Mouse (Mus musculus) gastrocnemius, postnatal 14 days (tissue): ENCODE measurements around the gene Hist1h3f. TPM values are rescaled to one million over a fixed set of nuclear protein-coding genes. Genes with fewer than 3 reads are reported as not detected.

Experiments used
- DNase-seq: peaks from one replicate; pipeline ENCODE4 v3.0.0; 2021; ENCODE audit warnings: mixed read lengths
- intact Hi-C: fragments of 180-260 bp; cut with DNase I; formaldehyde crosslinking; loops from one replicate; pipeline ENCODE4 v1.15.1; 2025; ENCODE audit warnings: low total_unique reads
- microRNA-seq, 2 experiments: library from miRNA; unstranded; fragments of <30 nt; microRNA quantifications; one replicate each; pipeline ENCODE4 v1.2.0; 2021
- total RNA-seq, 2 experiments: library from RNA; stranded (reverse); gene quantifications; 2 replicates each; pipeline ENCODE4 v1.2.3; 2021

Gene Hist1h3f
- total RNA-seq, 2 experiments from 2014 or later: 24.2 to 25.2 TPM

DNA sequence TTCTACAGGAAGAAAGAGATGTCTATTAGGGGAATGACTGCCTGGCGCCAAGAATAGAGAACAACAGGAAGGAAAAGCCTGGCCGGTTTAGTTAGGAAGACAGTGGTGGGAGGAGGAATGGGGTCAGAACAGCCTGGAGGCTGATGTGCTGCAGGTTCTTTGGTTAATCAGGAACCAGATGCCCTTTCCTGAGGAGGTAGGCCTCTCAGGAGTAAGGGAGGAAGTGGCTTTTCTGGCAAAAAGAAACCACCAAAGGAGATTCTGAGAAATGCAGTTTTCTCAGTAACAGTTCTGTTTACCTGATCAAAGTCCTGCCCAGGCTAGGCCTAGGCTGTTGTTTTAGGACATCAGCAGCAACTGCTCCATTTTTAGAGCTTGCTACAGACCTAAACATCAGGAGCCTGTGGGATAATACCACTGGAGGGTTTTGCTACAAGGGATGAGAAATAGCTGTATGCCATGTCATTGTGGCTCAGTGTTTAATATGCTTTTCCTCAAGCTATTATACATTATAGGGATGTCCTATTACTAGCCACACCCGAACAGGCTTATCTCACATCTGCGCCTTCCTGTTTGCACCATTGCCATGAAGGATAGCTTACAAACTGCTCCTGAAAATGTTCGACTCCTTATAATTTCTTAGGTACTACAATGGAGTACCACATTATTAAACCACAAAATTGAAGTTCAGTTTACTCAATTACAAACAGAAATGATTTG, 49.4 kb downstream of the Hist1h3f start:
- intact Hi-C loops: loop anchor here (10.0 kb wide), 1 partner anchor 168 kb away; the partner anchor contains the start of gene Abt1
- DNase-seq: no peak

Small RNA genes within 50 kb of the gene (microRNA-seq; reads per million reads assigned to microRNA genes)
- gene Gm44297 (0 reads per million in 2 experiments), gene Gm44359 (0 reads per million in 2 experiments), gene Gm44394 (0 reads per million in 2 experiments), gene n-TStga1 (0 reads per million in 2 experiments)

Other genes starting within 250 kb of the Hist1h3f start
- 10 to 100 TPM; 11.5 TPM for gene Zfp322a, start 174.8 kb upstream of the Hist1h3f start, total RNA-seq
- 1 to 10 TPM; 4.5 to 4.7 TPM for gene Abt1, start 120.2 kb upstream of the Hist1h3f start, total RNA-seq
- gene Btn1a1, start 78.2 kb upstream of the Hist1h3f start, total RNA-seq: not detected
- not detected for gene Btn2a2, start 55.2 kb upstream of the Hist1h3f start, total RNA-seq
- 100 to 1,000 TPM; 281 to 294 TPM for gene Hist1h4h, start 13.0 kb upstream of the Hist1h3f start, total RNA-seq
- 10 to 100 TPM; 61.2 to 77.1 TPM for gene Hist1h2af, start 10.1 kb upstream of the Hist1h3f start, total RNA-seq
- 10 to 100 TPM; 19.9 to 21.2 TPM for gene Hist1h3g, start 8.6 kb upstream of the Hist1h3f start, total RNA-seq
- 1 to 10 TPM; 5.5 to 5.7 TPM for gene Hist1h2bh, start 660 bp upstream of the Hist1h3f start, total RNA-seq
- gene Hist1h4f, start 7.6 kb downstream of the Hist1h3f start, total RNA-seq: 100 to 1,000 TPM; 118 to 120 TPM
- 1 to 10 TPM; 8.2 to 9.3 TPM for gene Hist1h1d, start 9.2 kb downstream of the Hist1h3f start, total RNA-seq
- gene Hist1h3e, start 18.3 kb downstream of the Hist1h3f start, total RNA-seq: 10 to 100 TPM; 54.8 to 55.8 TPM
- gene Hist1h2ae, start 27.2 kb downstream of the Hist1h3f start, total RNA-seq: 10 to 100 TPM; 15.2 to 16.6 TPM
- 100 to 1,000 TPM; 102 to 113 TPM for gene Hist1h2bg, start 27.3 kb downstream of the Hist1h3f start, total RNA-seq
- gene Hist1h2bf, start 30.1 kb downstream of the Hist1h3f start, total RNA-seq: 10 to 100 TPM; 47.0 to 49.6 TPM
- 10 to 100 TPM; 13.9 to 14.8 TPM for gene Hist1h2ad, start 30.3 kb downstream of the Hist1h3f start, total RNA-seq
- gene Hist1h3d, start 31.7 kb downstream of the Hist1h3f start, total RNA-seq: 10 to 100 TPM; 13.5 to 15.2 TPM
- 10 to 100 TPM; 88.4 to 95.8 TPM for gene Hist1h4d, start 37.5 kb downstream of the Hist1h3f start, total RNA-seq
- gene Hist1h2be, start 77.1 kb downstream of the Hist1h3f start, total RNA-seq: 10 to 100 TPM; 25.3 to 25.8 TPM
- gene Hist1h1e, start 78.5 kb downstream of the Hist1h3f start, total RNA-seq: 100 to 1,000 TPM in 1 of 2 experiments, 10 to 100 TPM in 1; 91.2 to 121 TPM
- 1 to 10 TPM; 3.1 to 3.7 TPM for gene Hist1h2ac, start 139.9 kb downstream of the Hist1h3f start, total RNA-seq
- 10 to 100 TPM; 75.5 to 80.0 TPM for gene Hist1h2bc, start 140.1 kb downstream of the Hist1h3f start, total RNA-seq
- not detected for gene Hist1h1t, start 151.8 kb downstream of the Hist1h3f start, total RNA-seq
- gene Hist1h4c, start 154.4 kb downstream of the Hist1h3f start, total RNA-seq: 10 to 100 TPM; 94.2 to 99.8 TPM
- 10 to 100 TPM; 15.3 to 17.6 TPM for gene Hfe, start 166.8 kb downstream of the Hist1h3f start, total RNA-seq
- gene Hist1h1c, start 194.8 kb downstream of the Hist1h3f start, total RNA-seq: 100 to 1,000 TPM; 258 to 269 TPM
- gene Hist1h3c, start 201.6 kb downstream of the Hist1h3f start, total RNA-seq: 10 to 100 TPM; 31.6 to 33.2 TPM
- 10 to 100 TPM; 42.8 to 44.6 TPM for gene Hist1h2bb, start 202.7 kb downstream of the Hist1h3f start, total RNA-seq
- 10 to 100 TPM; 67.6 to 81.2 TPM for gene Hist1h2ab, start 207.1 kb downstream of the Hist1h3f start, total RNA-seq
- gene Hist1h3b, start 208.2 kb downstream of the Hist1h3f start, total RNA-seq: 10 to 100 TPM; 86.8 to 91.4 TPM
- 10 to 100 TPM; 56.8 to 62.2 TPM for gene Hist1h4b, start 213.0 kb downstream of the Hist1h3f start, total RNA-seq
- 10 to 100 TPM; 55.4 to 68.5 TPM for gene Hist1h4a, start 217.2 kb downstream of the Hist1h3f start, total RNA-seq
- gene Hist1h3a, start 218.3 kb downstream of the Hist1h3f start, total RNA-seq: 10 to 100 TPM; 70.9 to 73.7 TPM
- 10 to 100 TPM; 45.7 to 47.5 TPM for gene Hist1h1a, start 219.6 kb downstream of the Hist1h3f start, total RNA-seq
- not detected for gene Trim38, start 225.9 kb downstream of the Hist1h3f start, total RNA-seq